Mouse (Mus musculus): ENCODE measurements around the gene A730049H05Rik.

GRCm38 (mm10) chr6:92843474-92843873, 27.2 kb downstream of the A730049H05Rik start:
- no peak for TF ChIP-seq EP300 (IDR thresholded peaks at IDR 0.05; ENCODE audit: low read depth)
- no peak for TF ChIP-seq CTCF (IDR thresholded peaks at IDR 0.05; ENCODE audit: low read depth)

Data from liver, postnatal 0 days (tissue).